Mouse (Mus musculus): Measurements from ENCODE around the gene Cant1. TPM values are rescaled to one million over a fixed set of nuclear protein-coding genes. Genes with fewer than 3 reads are reported as not detected.
"Not testable (repeated sequence)": the region's sequence is repeated elsewhere in the genome, so short reads cannot be mapped to it uniquely, and the experiment has no call there.

The Cant1 gene
- total RNA-seq, 2 experiments from 2014 or later, result 17.6 to 18.7 TPM

- no peak for ATAC-seq (replicated peaks; ENCODE audit: poor library complexity)
These were observed 9.5 kb downstream of the Cant1 start for GRCm38 (mm10) chr11:118409106-118410072.

DNA sequence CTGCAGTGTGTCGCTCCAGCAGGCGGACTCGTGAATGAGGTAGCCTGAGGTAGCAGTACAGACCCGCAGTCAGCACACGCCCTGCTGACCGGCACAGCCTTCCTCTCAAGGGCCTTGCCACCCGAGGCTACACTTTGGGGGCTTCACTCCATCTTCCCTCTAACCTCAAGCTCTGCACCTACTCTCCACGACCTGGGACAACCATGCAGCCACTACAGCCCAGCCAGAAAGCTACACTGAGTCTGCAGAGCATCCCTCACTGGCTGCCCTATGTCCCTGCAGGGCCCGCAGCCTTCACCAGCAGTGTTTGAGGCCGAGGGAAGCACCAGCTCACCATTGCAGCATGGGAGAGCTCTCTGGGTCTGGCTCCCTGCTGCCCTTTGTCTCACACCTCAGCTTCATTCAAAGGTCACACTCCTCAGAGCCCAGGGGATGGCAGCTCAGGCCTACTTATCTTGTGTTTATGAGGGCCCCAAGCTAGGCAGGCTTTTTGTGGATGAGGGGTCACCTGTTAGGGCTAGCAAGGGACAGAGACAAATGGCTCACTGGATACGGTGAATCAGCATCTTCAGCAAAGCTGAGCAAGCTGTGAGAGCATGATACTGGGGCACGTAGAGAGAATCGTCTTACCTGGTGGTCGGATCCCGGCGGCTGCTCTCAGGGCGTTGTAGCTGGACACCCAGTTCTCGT lies 10.7 kb downstream of the Cant1 start:
- ATAC-seq (replicated peaks; ENCODE audit: poor library complexity), result no peak

DNA sequence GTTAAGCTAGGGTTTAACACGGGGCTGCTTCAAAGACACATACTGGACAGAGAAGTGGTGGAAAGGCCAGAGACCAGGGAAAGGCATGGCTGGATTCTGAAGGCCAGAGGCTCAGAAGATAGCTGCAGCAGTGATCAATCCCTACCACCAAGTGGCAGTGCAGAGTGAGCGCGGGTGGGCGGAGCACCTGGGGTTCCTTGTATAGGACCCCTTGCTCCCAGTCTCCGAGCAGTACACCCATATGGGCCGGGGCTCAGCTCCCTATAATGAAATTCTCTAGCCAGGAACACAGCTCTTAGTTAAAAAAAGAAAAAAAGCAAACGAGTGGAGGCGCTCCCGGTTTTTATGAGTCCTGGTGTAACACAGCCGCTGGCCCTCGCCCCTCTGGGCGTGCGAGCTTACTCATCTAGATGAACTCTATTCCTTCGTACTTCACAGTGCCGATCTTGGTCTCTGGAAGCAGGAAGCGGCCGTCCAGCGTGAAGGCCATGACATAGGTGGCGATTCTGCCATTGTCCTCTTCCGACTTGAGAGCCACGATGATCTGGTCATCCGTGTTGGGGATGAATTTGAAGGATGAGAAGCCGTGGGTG lies 11.5 kb downstream of the Cant1 start:
- 0 out of 2 replicates have a peak, but pooled peaks have one; percentile 38 for ATAC-seq (replicated peaks; ENCODE audit: poor library complexity)

GRCm38 (mm10) chr11:118406521-118406920 lies 12.4 kb downstream of the Cant1 start:
- ATAC-seq (replicated peaks; ENCODE audit: poor library complexity), result no peak

- ATAC-seq (replicated peaks; ENCODE audit: poor library complexity), result no peak
These were observed 13.6 kb downstream of the Cant1 start for GRCm38 (mm10) chr11:118405311-118405710.

DNA sequence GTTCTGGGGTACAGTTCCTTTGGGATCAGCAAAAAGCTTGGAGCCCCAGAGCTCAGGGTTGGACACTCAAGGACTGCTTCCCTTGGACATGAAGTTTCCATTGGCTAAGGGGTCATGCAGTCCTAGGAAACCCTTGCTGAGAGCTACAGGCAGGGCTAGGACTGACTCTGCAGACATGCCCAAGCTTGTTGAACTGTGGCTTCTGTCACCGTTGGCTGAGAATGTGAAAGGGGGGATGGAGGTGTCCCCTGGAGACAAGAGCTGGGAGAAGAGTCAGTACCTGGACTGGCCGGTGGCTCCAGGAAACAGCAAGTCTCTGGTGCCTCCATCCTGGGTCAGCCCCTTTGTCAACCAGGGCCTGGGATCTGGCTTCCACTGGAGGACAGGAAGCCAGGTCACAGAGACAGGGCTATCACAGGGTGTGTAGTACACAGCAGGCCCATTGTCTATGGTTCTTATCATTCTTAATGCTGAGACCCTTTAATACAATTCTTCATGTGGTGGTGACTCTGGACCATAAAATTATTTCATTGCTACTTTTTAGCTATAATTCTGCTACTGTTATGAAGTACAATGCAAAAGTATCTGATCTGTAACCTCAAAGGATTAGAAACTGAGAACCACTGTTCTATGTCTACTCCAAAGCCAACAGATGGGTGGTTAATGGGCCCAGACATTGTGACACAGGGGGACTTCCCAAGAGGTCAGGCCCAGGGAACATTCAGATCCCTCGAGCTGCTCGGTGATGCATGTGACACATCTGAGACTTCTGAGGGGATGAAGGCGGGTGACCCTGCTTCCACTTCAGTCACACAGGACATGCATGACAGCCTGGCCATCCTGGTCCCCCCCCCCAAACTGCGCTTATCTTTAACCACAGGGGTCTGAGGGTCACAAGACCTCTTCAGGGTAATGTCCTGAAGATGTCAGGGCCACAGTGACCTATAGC lies 14.7 kb downstream of the Cant1 start:
- ATAC-seq (replicated peaks; ENCODE audit: poor library complexity), result no peak

GRCm38 (mm10) chr11:118403183-118403582 lies 15.7 kb downstream of the Cant1 start:
- no peak for ATAC-seq (replicated peaks; ENCODE audit: poor library complexity)

- ATAC-seq (replicated peaks; ENCODE audit: poor library complexity), result peak; percentile 80
These were observed 17.1 kb downstream of the Cant1 start, which contains the start of gene Lgals3bp for GRCm38 (mm10) chr11:118401760-118402280. Gene Lgals3bp, minus strand, starts transcription at chr11:118402092.

DNA sequence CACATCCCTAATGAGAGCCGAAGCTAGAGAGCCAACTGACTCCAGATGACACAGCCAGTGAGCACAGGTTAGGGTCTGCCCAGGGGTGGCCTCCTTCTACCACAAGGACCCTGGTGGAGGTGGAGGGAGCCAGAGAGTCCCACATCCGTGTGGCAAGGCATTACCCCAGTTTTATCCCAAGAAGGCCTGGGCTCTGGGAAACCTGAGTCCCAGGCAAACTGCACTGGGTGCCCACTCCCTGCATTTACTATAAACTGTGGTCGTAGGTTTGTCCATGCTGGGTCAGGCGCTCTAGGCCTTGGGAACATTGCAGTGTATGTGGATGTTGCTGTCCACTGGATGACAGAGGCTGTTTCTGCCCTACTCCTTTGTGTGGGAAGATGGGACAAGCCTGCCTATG lies 17.7 kb downstream of the Cant1 start:
- ATAC-seq (replicated peaks; ENCODE audit: poor library complexity), result 0 out of 2 replicates have a peak, but pooled peaks have one; percentile 1

DNA sequence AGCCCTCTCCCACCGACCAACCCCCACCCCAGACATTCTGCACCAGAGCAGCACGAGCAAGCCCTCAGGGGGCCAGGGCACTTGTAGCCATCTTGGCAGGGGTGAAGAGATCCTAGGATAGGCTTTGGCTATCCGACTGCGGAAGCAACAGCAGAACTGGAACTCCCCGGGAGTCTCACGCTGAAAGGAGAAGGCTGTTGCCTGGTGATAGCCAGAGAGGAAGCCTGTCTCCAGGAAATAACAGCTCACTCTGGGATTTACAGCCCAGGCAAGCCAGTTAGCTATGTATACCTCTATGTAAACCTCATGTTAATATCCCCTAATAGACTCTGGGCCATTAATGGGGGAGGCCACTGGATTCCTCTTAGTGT lies 18.3 kb downstream of the Cant1 start:
- peak; percentile 30 for ATAC-seq (replicated peaks; ENCODE audit: poor library complexity)

- peak; percentile 47 for ATAC-seq (replicated peaks; ENCODE audit: poor library complexity)
These were observed 18.9 kb downstream of the Cant1 start for GRCm38 (mm10) chr11:118399891-118400565.

DNA sequence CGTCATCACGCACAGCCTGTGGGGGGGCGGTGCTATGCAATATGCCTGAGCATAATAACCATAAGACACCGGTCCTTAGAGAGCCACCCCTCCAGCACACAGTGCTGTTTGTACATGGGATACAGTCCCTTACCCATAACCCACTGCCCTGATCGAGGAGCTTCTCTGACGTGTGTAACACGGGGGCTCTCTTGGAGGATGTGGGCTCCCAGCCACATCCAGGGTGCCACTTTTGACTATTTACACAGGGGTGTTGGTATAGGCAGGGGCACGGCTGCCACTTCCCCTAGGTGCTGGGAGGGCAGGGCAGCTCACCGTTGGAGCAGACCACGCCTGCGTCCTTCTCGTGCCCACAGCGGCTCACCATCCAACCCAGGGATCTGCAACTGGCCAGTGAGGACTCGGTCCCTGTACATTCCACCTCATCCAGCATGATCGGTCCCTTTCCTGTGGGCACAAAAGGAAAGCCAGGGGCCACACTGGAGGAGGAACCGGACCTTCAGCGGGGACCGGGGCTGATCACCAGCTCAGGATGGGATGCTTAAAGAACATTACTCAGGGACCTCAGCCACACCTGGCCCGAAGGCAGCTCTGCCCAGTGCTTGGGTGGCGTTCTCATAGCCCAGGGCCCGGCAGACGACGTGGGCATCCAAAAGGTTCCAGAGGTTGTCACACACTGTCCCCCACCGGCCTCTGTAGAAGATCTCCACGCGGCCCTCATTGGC lies 20.9 kb downstream of the Cant1 start:
- no peak for ATAC-seq (replicated peaks; ENCODE audit: poor library complexity)

DNA sequence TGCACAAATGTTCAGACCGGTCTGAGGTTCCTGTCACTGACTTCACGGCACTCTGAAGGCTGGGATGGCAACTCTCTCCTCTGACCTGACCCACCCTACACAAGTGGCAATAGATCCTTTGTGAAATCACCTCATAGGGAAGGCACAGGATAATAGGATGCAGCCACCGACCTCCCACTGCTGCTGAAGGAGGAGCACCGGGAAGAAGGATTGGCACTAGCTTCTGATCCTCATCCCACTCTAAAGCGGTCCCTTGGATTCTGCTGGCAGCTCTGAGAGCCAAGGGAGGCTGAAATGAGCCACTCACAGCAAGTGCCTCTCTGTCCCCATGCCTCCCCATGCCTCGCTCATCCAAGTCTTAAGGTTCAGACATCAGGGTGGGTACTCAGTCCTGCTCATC lies 24.3 kb downstream of the Cant1 start:
- no peak for ATAC-seq (replicated peaks; ENCODE audit: poor library complexity)

DNA sequence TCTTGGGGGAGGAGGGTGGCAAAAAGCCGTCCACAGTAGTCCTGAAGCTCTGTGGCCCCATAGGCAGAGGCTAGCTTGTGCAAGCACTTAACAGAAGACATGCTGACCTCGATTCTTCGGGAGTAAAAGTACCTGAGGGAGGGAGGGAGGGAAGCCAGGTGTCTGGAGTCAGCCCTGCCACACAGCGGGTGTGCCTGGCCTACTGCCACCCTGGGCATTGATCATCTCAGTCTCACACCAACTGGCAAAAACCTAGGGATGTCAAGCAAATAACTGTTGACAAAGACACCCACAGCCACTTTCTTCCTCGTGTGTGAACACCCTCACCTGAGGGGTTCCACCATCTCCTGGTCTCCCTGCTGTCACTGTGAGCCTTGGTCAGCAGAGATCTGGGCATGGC lies 24.9 kb downstream of the Cant1 start:
- ATAC-seq (replicated peaks; ENCODE audit: poor library complexity), result no peak

GRCm38 (mm10) chr11:118387816-118388215 lies 31.1 kb downstream of the Cant1 start:
- ATAC-seq (replicated peaks; ENCODE audit: poor library complexity), result not testable (repeated sequence)

DNA sequence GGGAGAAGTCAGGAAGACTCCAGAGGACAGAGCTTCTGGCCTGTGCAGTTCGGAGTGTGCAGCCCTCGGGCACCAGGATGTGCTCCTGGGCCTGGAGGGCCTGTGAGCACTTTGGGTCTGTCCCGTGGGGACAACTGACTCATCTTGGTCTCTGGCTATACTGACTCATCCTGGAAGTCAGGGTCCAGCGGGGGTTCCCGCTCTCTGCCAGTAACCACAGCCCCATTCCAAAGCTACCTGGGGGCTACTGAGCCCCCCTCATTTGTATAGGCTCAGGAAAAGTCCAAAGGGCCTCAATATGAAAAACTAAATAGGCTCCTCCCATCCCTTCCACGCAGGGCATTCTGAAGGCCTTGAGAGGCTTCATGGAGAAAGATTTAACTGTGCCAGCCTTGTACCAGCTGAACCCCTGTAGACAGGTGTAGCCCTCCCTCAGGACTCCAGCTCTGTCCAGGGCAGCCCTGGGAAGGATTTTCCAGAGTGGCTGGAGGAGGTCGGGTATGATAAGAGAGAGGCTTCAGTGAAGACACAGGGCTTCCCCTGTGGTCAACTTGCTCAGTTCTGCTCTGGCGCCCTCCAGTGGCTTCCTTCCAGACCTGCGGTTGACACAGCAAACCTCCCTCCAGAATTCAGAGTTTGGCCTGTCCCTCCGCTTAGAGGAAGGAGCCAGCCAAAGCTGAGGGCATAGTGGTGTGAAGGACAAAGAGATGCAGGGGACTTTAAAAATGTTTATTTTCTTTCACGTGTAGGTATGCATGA lies 39.5 kb downstream of the Cant1 start:
- peak; percentile 99 for ATAC-seq (replicated peaks; ENCODE audit: poor library complexity)

GRCm38 (mm10) chr11:118378656-118379055 lies 40.2 kb downstream of the Cant1 start:
- no peak for ATAC-seq (replicated peaks; ENCODE audit: poor library complexity)

GRCm38 (mm10) chr11:118376323-118376722 lies 42.6 kb downstream of the Cant1 start:
- ATAC-seq (replicated peaks; ENCODE audit: poor library complexity), result not testable (repeated sequence)
